Mouse (Mus musculus) kidney, postnatal 0 days (tissue): ENCODE results near the gene Prss36. TPM values are rescaled to one million over a fixed set of nuclear protein-coding genes. Genes with fewer than 3 reads are reported as not detected.
"Not testable (repeated sequence)": the region's sequence is repeated elsewhere in the genome, so short reads cannot be mapped to it uniquely, and the experiment has no call there.

Experiments
- ATAC-seq: fragments of 200-750 bp; cut with Nextera tagmentation; replicated peaks from 2 replicates; pipeline ENCODE4 v1.8.0; 2017; ENCODE audit warnings: low read depth, moderate number of reproducible peaks, moderate TSS enrichment, moderate library complexity; ENCODE audit not compliant: low FRiP score
- DNase-seq: peaks from one replicate; pipeline ENCODE4 v3.0.0-alpha.2; 2016; ENCODE audit warnings: low spot score
- H3K27ac ChIP-seq: fragments of 300-500 bp; sonication (generic); 2 replicates; pipeline ENCODE4 v1.5.1; 2014; ENCODE audit warnings: mild to moderate bottlenecking
- H3K27me3 ChIP-seq: fragments of 300-500 bp; sonication (generic); 2 replicates; pipeline ENCODE4 v1.6.1; 2014; ENCODE audit warnings: low read length, mixed read lengths; ENCODE audit not compliant: insufficient read depth
- H3K36me3 ChIP-seq: fragments of 300-500 bp; sonication (generic); 2 replicates; pipeline ENCODE4 v1.6.1; 2014; ENCODE audit warnings: low read length, mixed read lengths; ENCODE audit not compliant: insufficient read depth
- H3K4me1 ChIP-seq: fragments of 300-500 bp; sonication (generic); replicated peaks from 2 replicates; pipeline ENCODE4 v1.6.1; 2014; ENCODE audit warnings: antibody characterized with exemption, low read length, mixed read lengths; ENCODE audit not compliant: insufficient read depth
- H3K4me2 ChIP-seq: fragments of 300-500 bp; sonication (generic); 2 replicates; pipeline ENCODE4 v1.6.1; 2014; ENCODE audit warnings: mild to moderate bottlenecking, low read length, moderate library complexity, mixed read lengths
- H3K4me3 ChIP-seq: fragments of 300-500 bp; sonication (generic); replicated peaks from 2 replicates; pipeline ENCODE4 v1.5.1; 2014; ENCODE audit warnings: low read depth, low read length
- H3K9ac ChIP-seq: fragments of 300-500 bp; sonication (generic); 2 replicates; pipeline ENCODE4 v1.6.1; 2014; ENCODE audit warnings: low read depth, low read length
- H3K9me3 ChIP-seq: fragments of 300-500 bp; sonication (generic); replicated peaks from 2 replicates; pipeline ENCODE4 v1.6.1; 2016; ENCODE audit warnings: low read length, inconsistent platforms, mixed read lengths
- CTCF ChIP-seq: IDR thresholded peaks from 2 replicates; pipeline ENCODE4 v1.5.1; 2016; ENCODE audit warnings: antibody characterized with exemption, low read depth, mild to moderate bottlenecking, moderate library complexity
- WGBS: fragments of 180-500 bp; shearing (Covaris S2); extraction: QIAGEN DNeasy Blood & Tissue Kit; methylation state at CpG from one replicate; pipeline ENCODE4 v1.1.7; 2014; 5-methylcytosine and 5-hydroxymethylcytosine counted together
- polyA plus RNA-seq: library from polyadenylated mRNA; unstranded; fragments of >200 nt; fragmentation: Nextera tagmentation; extraction: Ambion mirVana; gene quantifications from 2 replicates; pipeline ENCODE4 v1.2.1, GENCODE M21; 2015

The Prss36 gene
- polyA plus RNA-seq, 1 experiment from 2014 or later = 13.0 TPM

- Histone ChIP-seq H3K4me1 (peaks cover 11% of the 10 kb centered on the region; the same call in 1 of the 2 replicates), H3K9me3 (no peaks in the 10 kb centered on the region), H3K27ac (no peak overlapping the region), H3K27me3 (no peaks in the 10 kb centered on the region), H3K4me3 (no peak overlapping the region), H3K9ac (no peak overlapping the region), H3K36me3 (no peaks in the 10 kb centered on the region), H3K4me2 (no peak overlapping the region)
- 39% methylated on average over 10 of the region's 10 CpGs for whole genome bisulfite sequencing
- ATAC-seq = no peak
- no peak for TF ChIP-seq CTCF
- no peak for DNase-seq
These were observed 48.2 kb downstream of the Prss36 start for GRCm38 (mm10) chr7:127898179-127898956.

- H3K4me3 ChIP-seq = no peak overlapping the region
- ATAC-seq = no peak
- H3K36me3 ChIP-seq = peaks cover 7% of the 10 kb centered on the region
- H3K4me2 ChIP-seq = no peak overlapping the region
- H3K27me3 ChIP-seq = no peaks in the 10 kb centered on the region
- no peaks in the 10 kb centered on the region for H3K9me3 ChIP-seq
- peaks cover 11% of the 10 kb centered on the region; the same call in 1 of the 2 replicates for H3K4me1 ChIP-seq
- no peak overlapping the region for H3K27ac ChIP-seq
- 89% methylated on average over 7 of the region's 7 CpGs for WGBS
- no peak overlapping the region for H3K9ac ChIP-seq
- DNase-seq = no peak
- no peak for TF ChIP-seq CTCF
These were observed 49.0 kb downstream of the Prss36 start for GRCm38 (mm10) chr7:127897542-127897941.

- Histone ChIP-seq H3K27ac (no peak overlapping the region), H3K36me3 (peaks cover 8% of the 10 kb centered on the region), H3K4me2 (no peak overlapping the region), H3K9me3 (no peaks in the 10 kb centered on the region), H3K4me1 (peaks cover 11% of the 10 kb centered on the region; the same call in 1 of the 2 replicates), H3K9ac (no peak overlapping the region), H3K27me3 (no peaks in the 10 kb centered on the region), H3K4me3 (no peak overlapping the region)
- ATAC-seq (no peak), DNase-seq (peak; percentile 52)
- WGBS = 67% methylated on average over 13 of the region's 13 CpGs
- TF ChIP-seq CTCF = peak; percentile 73
These were observed 50.1 kb downstream of the Prss36 start for GRCm38 (mm10) chr7:127896384-127896783.

- H3K36me3 ChIP-seq, H3K9ac ChIP-seq, DNase-seq, H3K27me3 ChIP-seq, H3K9me3 ChIP-seq, H3K27ac ChIP-seq: not testable (repeated sequence)
- Histone ChIP-seq H3K4me1 (peaks cover 11% of the 10 kb centered on the region; the same call in 1 of the 2 replicates), H3K4me2 (peak overlapping the region; percentile 88; the same call in 1 of the 2 replicates), H3K4me3 (0 out of 2 replicates have a peak overlapping the region, but pooled peaks have one; percentile 65)
- WGBS = 75% methylated on average over 7 of the region's 7 CpGs
- ATAC-seq = peak; percentile 2; the same call in 1 of the 2 replicates
These were observed 50.6 kb downstream of the Prss36 start for GRCm38 (mm10) chr7:127895891-127896290.

GRCm38 (mm10) chr7:127895442-127895841 is 51.1 kb downstream of the Prss36 start, which contains the start of the genes Gm21974 and Vkorc1:
Gene Gm21974, minus strand, starts transcription at chr7:127895454.
Gene Vkorc1, minus strand, starts transcription at chr7:127895617.
- Histone ChIP-seq H3K4me3 (peak within 1 kb of the TSS; percentile 65), H3K36me3 (peaks cover 8% of the 10 kb centered on the region), H3K4me1 (peaks cover 11% of the 10 kb centered on the region; the same call in 1 of the 2 replicates), H3K9me3 (no peaks in the 10 kb centered on the region), H3K9ac (peak within 1 kb of the TSS; percentile 65), H3K27me3 (no peaks in the 10 kb centered on the region), H3K27ac (peak within 1 kb of the TSS; percentile 81), H3K4me2 (peak within 1 kb of the TSS; percentile 88)
- TF ChIP-seq CTCF = peak; percentile 60
- WGBS = under 1% methylated on average over 26 of the region's 26 CpGs
- DNase-seq (peak; percentile 99), ATAC-seq (peak; percentile 95)

- DNase-seq (no peak), ATAC-seq (no peak)
- no peak overlapping the region for H3K27ac ChIP-seq
- no peaks in the 10 kb centered on the region for H3K9me3 ChIP-seq
- H3K36me3 ChIP-seq = peaks cover 11% of the 10 kb centered on the region
- H3K27me3 ChIP-seq = no peaks in the 10 kb centered on the region
- peaks cover 11% of the 10 kb centered on the region; the same call in 1 of the 2 replicates for H3K4me1 ChIP-seq
- 0 out of 2 replicates have a peak overlapping the region, but pooled peaks have one; percentile 65 for H3K9ac ChIP-seq
- TF ChIP-seq CTCF = no peak
- peak overlapping the region; percentile 65; the same call in 1 of the 2 replicates for H3K4me3 ChIP-seq
- H3K4me2 ChIP-seq = peak overlapping the region; percentile 88
- 55% methylated on average over 5 of the region's 5 CpGs for WGBS
These were observed 52.0 kb downstream of the Prss36 start for GRCm38 (mm10) chr7:127894480-127894879.
